Mouse (Mus musculus) erythroblast, adult 5-6 weeks (primary cell): ENCODE results near the gene Ppp1r1b. TPM values are rescaled to one million over a fixed set of nuclear protein-coding genes. Genes with fewer than 3 reads are reported as not detected.

Experiments used
- ATAC-seq: replicated peaks from 2 replicates; pipeline ENCODE4 v1.8.0; 2016; ENCODE audit warnings: moderate number of reproducible peaks, mild to moderate bottlenecking, moderate TSS enrichment, inconsistent platforms; ENCODE audit not compliant: poor library complexity, low FRiP score, severe bottlenecking
- total RNA-seq, 2 experiments: library from RNA; stranded (forward) in 1 of 2; stranded (reverse) in 1 of 2; fragments of 150-400 nt in 1 of 2; fragments of 200-764, 138-1000 nt in 1 of 2; gene quantifications; 2 replicates each; pipeline versions ENCODE4 v1.2.3 to v1.2.4; 2015 to 2017; ENCODE audit warnings: low replicate concordance in 2 of 2

Gene Ppp1r1b
- not detected in 2 replicates for total RNA-seq (2015; ENCODE audit: low replicate concordance)
- not detected in 2 replicates for total RNA-seq (2017; ENCODE audit: low replicate concordance)

- ATAC-seq: no peak
Measured at GRCm38 (mm10) chr11:98348083-98348961, at the start of gene Ppp1r1b. Gene Ppp1r1b, plus strand, starts transcription at chr11:98348404.

GRCm38 (mm10) chr11:98298484-98299205 is 49.6 kb upstream of the Ppp1r1b start:
- no peak for ATAC-seq

- no peak for ATAC-seq
Measured at GRCm38 (mm10) chr11:98313790-98314323, 34.3 kb upstream of the Ppp1r1b start.

- no peak for ATAC-seq
Measured at GRCm38 (mm10) chr11:98317479-98317878, 30.7 kb upstream of the Ppp1r1b start.

GRCm38 (mm10) chr11:98318421-98319116 is 29.6 kb upstream of the Ppp1r1b start:
- ATAC-seq: no peak

GRCm38 (mm10) chr11:98319120-98319519 is 29.1 kb upstream of the Ppp1r1b start:
- no peak for ATAC-seq

- ATAC-seq: no peak
Measured at GRCm38 (mm10) chr11:98319544-98319943, 28.7 kb upstream of the Ppp1r1b start.

- no peak for ATAC-seq
Measured at GRCm38 (mm10) chr11:98319944-98320343, 28.3 kb upstream of the Ppp1r1b start.

- no peak for ATAC-seq
Measured at GRCm38 (mm10) chr11:98320381-98320780, 27.8 kb upstream of the Ppp1r1b start.

GRCm38 (mm10) chr11:98320806-98321676 is 27.2 kb upstream of the Ppp1r1b start:
- ATAC-seq: no peak

- ATAC-seq: no peak
Measured at GRCm38 (mm10) chr11:98321677-98322003, 26.6 kb upstream of the Ppp1r1b start.

- no peak for ATAC-seq
Measured at GRCm38 (mm10) chr11:98322159-98322558, 26.0 kb upstream of the Ppp1r1b start.

- no peak for ATAC-seq
Measured at GRCm38 (mm10) chr11:98323136-98323866, 24.9 kb upstream of the Ppp1r1b start.

GRCm38 (mm10) chr11:98323933-98324332 is 24.3 kb upstream of the Ppp1r1b start:
- no peak for ATAC-seq

GRCm38 (mm10) chr11:98325191-98325820 is 22.9 kb upstream of the Ppp1r1b start:
- ATAC-seq: no peak

GRCm38 (mm10) chr11:98325821-98326218 is 22.4 kb upstream of the Ppp1r1b start:
- no peak for ATAC-seq

GRCm38 (mm10) chr11:98326741-98327135 is 21.5 kb upstream of the Ppp1r1b start:
- no peak for ATAC-seq
